Mouse (Mus musculus) monocyte, adult 5-6 weeks (primary cell): ENCODE results near the gene Banp. TPM values are rescaled to one million over a fixed set of nuclear protein-coding genes. Genes with fewer than 3 reads are reported as not detected.

Experiments
- ATAC-seq: fragments of 153-309, 156-312 bp; replicated peaks from 2 replicates; pipeline ENCODE4 v1.8.0; 2017; ENCODE audit warnings: mild to moderate bottlenecking; ENCODE audit not compliant: low TSS enrichment, insufficient number of reproducible peaks, severe bottlenecking, poor library complexity, low FRiP score
- total RNA-seq: library from RNA; stranded (forward); fragments of 200-1000, 200-491, 200-594 nt; gene quantifications from 3 replicates; pipeline ENCODE4 v1.2.3, GENCODE M21; 2017

Gene Banp
- total RNA-seq, 1 experiment from 2014 or later: 23.5 TPM

- no peak for ATAC-seq
Observed at GRCm38 (mm10) chr8:122071193-122071592, 121.6 kb downstream of the Banp start.

GRCm38 (mm10) chr8:122073964-122074363, 124.4 kb downstream of the Banp start:
- ATAC-seq: no peak

- ATAC-seq: no peak
Observed at GRCm38 (mm10) chr8:122074442-122074841, 124.9 kb downstream of the Banp start.

- ATAC-seq: no peak
Observed at GRCm38 (mm10) chr8:122074977-122075376, 125.4 kb downstream of the Banp start.

- no peak for ATAC-seq
Observed at GRCm38 (mm10) chr8:122076183-122076842, 126.8 kb downstream of the Banp start.

DNA sequence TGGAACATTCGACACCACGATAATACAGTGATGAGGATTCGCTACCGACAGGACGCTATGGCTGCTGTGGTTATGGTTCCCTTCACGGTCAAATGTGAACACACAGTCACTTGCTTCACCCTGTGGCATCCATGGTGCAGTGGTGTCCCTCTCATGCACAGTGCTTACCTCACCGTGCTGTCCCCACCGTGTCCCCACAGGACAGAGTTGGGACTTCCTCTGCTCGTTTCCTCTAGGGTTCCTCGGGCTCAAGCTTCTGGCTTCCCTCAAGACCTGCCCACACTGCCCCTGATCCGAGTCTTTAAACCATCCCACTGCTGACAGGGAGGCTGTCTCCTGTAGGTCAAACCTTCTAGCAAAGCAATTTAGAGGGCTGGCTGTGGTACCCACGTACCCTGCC, 128.8 kb downstream of the Banp start:
- no peak for ATAC-seq

Other genes starting within 250 kb of the Banp start
- gene Jph3, start 220.1 kb upstream of the Banp start, total RNA-seq: not detected in 3 replicates
- gene Klhdc4, start 120.2 kb upstream of the Banp start, total RNA-seq: 32.3 to 53.1 TPM (median 45.2 TPM) in 3 replicates
- gene Slc7a5, start 42.1 kb upstream of the Banp start, total RNA-seq: 3.1 to 5.1 TPM (median 4.9 TPM) in 3 replicates
- not detected in 3 replicates for gene Car5a, start 4.8 kb upstream of the Banp start, total RNA-seq